Mouse (Mus musculus) embryonic facial prominence, embryonic 11.5 days (tissue): ENCODE results near the gene Nfic. TPM values are rescaled to one million over a fixed set of nuclear protein-coding genes. Genes with fewer than 3 reads are reported as not detected.
A peak's percentile ranks its signal among the peaks of the same experiment; 100 is the strongest.

Experiments used
- ATAC-seq: fragments of 200-750 bp; cut with Nextera tagmentation; replicated peaks from 2 replicates; pipeline ENCODE4 v1.8.0; 2017; ENCODE audit warnings: low read depth; ENCODE audit not compliant: insufficient number of reproducible peaks, low FRiP score, low TSS enrichment
- DNase-seq: peaks from one replicate; pipeline ENCODE4 v3.0.0-alpha.2; 2015; ENCODE audit warnings: low spot score
- H3K27ac ChIP-seq: fragments of 300-500 bp; sonication (generic); replicated peaks from 2 replicates; pipeline ENCODE4 v1.5.1; 2014; ENCODE audit warnings: mild to moderate bottlenecking, low read depth, low read length, control low read depth
- H3K27me3 ChIP-seq: fragments of 300-500 bp; sonication (generic); 2 replicates; pipeline ENCODE4 v1.6.1; 2014; ENCODE audit warnings: mild to moderate bottlenecking, low read length, moderate library complexity, mixed read lengths; ENCODE audit not compliant: control insufficient read depth, insufficient read depth
- H3K36me3 ChIP-seq: fragments of 300-500 bp; sonication (generic); replicated peaks from 2 replicates; pipeline ENCODE4 v1.6.1; 2014; ENCODE audit warnings: low read depth, mild to moderate bottlenecking, low read length, moderate library complexity, mixed read lengths; ENCODE audit not compliant: control insufficient read depth, insufficient read depth
- H3K4me1 ChIP-seq: fragments of 300-500 bp; sonication (generic); 2 replicates; pipeline ENCODE4 v1.6.1; 2014; ENCODE audit warnings: low read length, mixed read lengths; ENCODE audit not compliant: control insufficient read depth, insufficient read depth
- H3K4me2 ChIP-seq: fragments of 300-500 bp; sonication (generic); 2 replicates; pipeline ENCODE4 v1.6.1; 2014; ENCODE audit warnings: low read depth, mild to moderate bottlenecking, control low read depth, low read length, moderate library complexity
- H3K4me3 ChIP-seq: fragments of 300-500 bp; sonication (generic); 2 replicates; pipeline ENCODE4 v1.5.1; 2014; ENCODE audit warnings: low read depth, low read length, control low read depth
- H3K9ac ChIP-seq: fragments of 300-500 bp; sonication (generic); replicated peaks from 2 replicates; pipeline ENCODE4 v1.6.1; 2014; ENCODE audit warnings: mild to moderate bottlenecking, control low read depth, low read length
- H3K9me3 ChIP-seq: fragments of 300-500 bp; sonication (generic); replicated peaks from 2 replicates; pipeline ENCODE4 v1.6.1; 2016; ENCODE audit warnings: mild to moderate bottlenecking, low read length, inconsistent platforms, mixed read lengths; ENCODE audit not compliant: control insufficient read depth
- WGBS: fragments of 180-500 bp; shearing (Covaris S2); extraction: QIAGEN DNeasy Blood & Tissue Kit; methylation state at CpG from one replicate; pipeline ENCODE4 v1.1.7; 2014; 5-methylcytosine and 5-hydroxymethylcytosine counted together
- polyA plus RNA-seq: library from polyadenylated mRNA; unstranded; fragments of >200 nt; fragmentation: Nextera tagmentation; extraction: Ambion mirVana; gene quantifications from 2 replicates; pipeline ENCODE4 v1.2.1, GENCODE M21; 2014

Gene Nfic
- polyA plus RNA-seq, 1 experiment from 2014 or later = 13.1 TPM

DNA sequence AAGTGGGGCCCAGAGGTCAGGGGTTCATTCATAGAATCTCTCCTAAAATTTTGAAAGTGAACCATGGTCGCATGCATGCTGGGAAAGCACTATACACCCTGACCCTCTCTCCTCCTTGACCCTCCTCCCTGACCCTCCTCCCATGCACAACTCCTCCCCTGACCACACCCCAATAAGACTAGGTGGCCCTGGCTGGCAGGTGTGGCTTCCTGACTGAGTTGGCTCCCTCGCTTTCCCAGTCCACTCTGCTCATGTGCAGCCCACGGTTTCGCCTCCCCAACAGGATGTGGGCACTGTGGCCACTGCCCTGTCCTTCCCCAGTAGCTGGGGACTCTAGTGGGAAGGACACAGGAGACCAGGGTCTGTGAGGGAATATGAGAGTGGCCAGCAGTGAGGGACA, 45.1 kb downstream of the Nfic start:
- H3K4me2 ChIP-seq = no peak overlapping the region
- H3K9me3 ChIP-seq = no peaks in the 10 kb centered on the region
- 71% methylated on average over 4 of the region's 4 CpGs for WGBS
- no peak overlapping the region for H3K4me3 ChIP-seq
- no peaks in the 10 kb centered on the region; the same call in 1 of the 2 replicates for H3K27me3 ChIP-seq
- no peak overlapping the region for H3K27ac ChIP-seq
- H3K9ac ChIP-seq = no peak overlapping the region
- peaks cover 17% of the 10 kb centered on the region for H3K4me1 ChIP-seq
- ATAC-seq = no peak
- no peak for DNase-seq
- H3K36me3 ChIP-seq = no peaks in the 10 kb centered on the region; the same call in 1 of the 2 replicates

GRCm38 (mm10) chr10:81409330-81409729, 46.1 kb downstream of the Nfic start:
- no peak for ATAC-seq
- DNase-seq = peak; percentile 49
- no peak overlapping the region for H3K9ac ChIP-seq
- no peaks in the 10 kb centered on the region; the same call in 1 of the 2 replicates for H3K36me3 ChIP-seq
- no peaks in the 10 kb centered on the region; the same call in 1 of the 2 replicates for H3K27me3 ChIP-seq
- H3K4me2 ChIP-seq = no peak overlapping the region
- no peak overlapping the region for H3K4me3 ChIP-seq
- peaks cover 17% of the 10 kb centered on the region for H3K4me1 ChIP-seq
- H3K27ac ChIP-seq = peak overlapping the region; percentile 41; the same call in 1 of the 2 replicates
- WGBS = 10% methylated on average over 8 of the region's 8 CpGs
- no peaks in the 10 kb centered on the region for H3K9me3 ChIP-seq

DNA sequence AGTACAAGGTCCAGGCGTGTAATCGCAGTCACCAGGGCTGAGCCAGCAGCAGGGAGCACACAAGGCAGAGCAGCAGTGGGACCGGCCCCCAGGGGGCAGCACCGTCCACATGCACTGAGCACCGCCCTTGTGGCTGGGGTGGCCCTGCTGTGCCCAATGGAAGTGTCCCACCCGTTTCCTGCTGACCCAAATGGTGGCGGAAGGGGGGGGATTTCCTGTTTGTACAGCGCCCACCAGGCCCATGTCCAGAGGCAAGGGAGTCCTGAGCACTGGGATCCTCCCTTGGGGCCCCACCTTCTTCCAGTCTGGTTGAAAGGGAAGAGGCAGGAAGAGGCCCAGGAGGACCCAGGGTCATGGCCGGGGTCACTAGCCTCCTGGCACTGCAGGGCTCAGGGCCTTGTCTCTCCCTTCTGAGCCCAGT, 46.6 kb downstream of the Nfic start:
- Histone ChIP-seq H3K4me2 (no peak overlapping the region), H3K9me3 (no peaks in the 10 kb centered on the region), H3K4me1 (peaks cover 15% of the 10 kb centered on the region), H3K27ac (peak overlapping the region; percentile 41; the same call in 1 of the 2 replicates), H3K4me3 (no peak overlapping the region), H3K27me3 (peaks cover 2% of the 10 kb centered on the region; the same call in 1 of the 2 replicates), H3K9ac (no peak overlapping the region), H3K36me3 (no peaks in the 10 kb centered on the region; the same call in 1 of the 2 replicates)
- WGBS = 15% methylated on average over 9 of the region's 9 CpGs
- ATAC-seq = peak; percentile 7; the same call in 1 of the 2 replicates
- DNase-seq = peak; percentile 69

DNA sequence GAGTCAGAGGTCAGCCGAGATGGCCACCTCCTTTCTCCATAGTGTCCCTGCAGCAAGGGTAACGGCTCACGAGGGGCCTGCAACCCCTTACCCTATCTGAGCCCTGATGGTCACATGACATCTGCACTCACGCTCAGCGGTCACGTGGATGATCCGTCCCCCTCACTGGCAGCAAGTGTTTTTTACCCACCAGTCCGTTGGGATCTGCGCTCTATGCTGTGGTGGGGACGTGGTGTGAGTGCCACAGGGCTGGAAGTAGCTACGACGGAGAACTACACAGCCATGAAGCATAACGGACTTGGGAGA, 47.1 kb downstream of the Nfic start:
- Histone ChIP-seq H3K9ac (no peak overlapping the region; the same call in 1 of the 2 replicates), H3K36me3 (no peaks in the 10 kb centered on the region; the same call in 1 of the 2 replicates), H3K9me3 (no peaks in the 10 kb centered on the region), H3K27ac (peak overlapping the region; percentile 41; the same call in 1 of the 2 replicates), H3K4me2 (no peak overlapping the region), H3K4me1 (peaks cover 15% of the 10 kb centered on the region), H3K27me3 (peaks cover 2% of the 10 kb centered on the region; the same call in 1 of the 2 replicates), H3K4me3 (no peak overlapping the region)
- DNase-seq = no peak
- no peak for ATAC-seq
- WGBS = 36% methylated on average over 13 of the region's 13 CpGs

GRCm38 (mm10) chr10:81407539-81408423, 47.7 kb downstream of the Nfic start:
- Histone ChIP-seq H3K27me3 (peaks cover 2% of the 10 kb centered on the region; the same call in 1 of the 2 replicates), H3K9me3 (no peaks in the 10 kb centered on the region), H3K4me2 (peak overlapping the region; percentile 43), H3K4me3 (peak overlapping the region; percentile 21; the same call in 1 of the 2 replicates), H3K9ac (peak overlapping the region; percentile 43; the same call in 1 of the 2 replicates), H3K27ac (no peak overlapping the region), H3K4me1 (peaks cover 21% of the 10 kb centered on the region), H3K36me3 (no peaks in the 10 kb centered on the region; the same call in 1 of the 2 replicates)
- DNase-seq = peak; percentile 66
- WGBS = 19% methylated on average over 31 of the region's 31 CpGs
- ATAC-seq = no peak

DNA sequence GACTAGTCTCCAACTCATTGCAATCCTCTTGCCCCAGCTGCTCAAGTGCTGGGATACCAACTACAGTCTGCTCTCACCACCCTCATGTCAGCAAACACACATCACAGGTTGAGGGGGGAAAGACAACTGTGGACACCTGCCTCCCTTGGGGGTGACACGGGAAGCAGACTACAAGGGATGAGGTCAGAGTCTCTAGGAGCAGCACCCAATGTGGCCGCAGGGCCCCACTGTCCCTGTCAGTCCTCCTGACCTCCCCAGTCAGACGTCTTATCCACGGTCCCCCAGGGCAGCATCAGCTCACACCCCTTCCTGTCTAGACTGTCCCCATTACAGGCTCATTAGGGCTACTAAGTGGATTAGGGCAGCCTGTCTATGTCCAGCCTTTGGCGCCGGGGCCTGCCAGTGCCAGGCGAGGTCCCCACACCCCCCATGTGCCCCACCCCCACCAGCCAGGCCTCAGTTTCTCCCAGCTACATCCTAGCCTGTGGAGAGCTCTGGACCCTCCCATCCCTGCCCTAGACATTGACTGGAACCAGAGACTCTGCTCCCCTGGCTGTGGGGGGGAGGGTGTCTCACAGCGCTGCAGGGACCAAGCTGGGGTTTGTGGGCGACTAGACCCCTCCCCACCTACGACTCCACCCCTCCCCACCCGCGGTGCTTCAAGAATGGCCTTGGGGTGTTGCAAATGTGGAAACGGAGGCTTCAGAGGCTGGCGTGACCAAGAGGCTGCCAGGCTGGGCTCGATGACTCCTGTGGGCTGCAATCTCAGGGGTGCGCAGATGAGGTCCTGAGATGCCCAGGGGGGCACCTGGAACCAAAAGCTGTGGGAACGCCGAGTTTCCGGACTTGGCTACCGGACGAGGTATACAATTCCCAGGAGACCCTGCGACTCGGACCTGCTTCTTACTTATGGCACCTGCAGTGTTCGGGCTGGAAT, 48.7 kb downstream of the Nfic start:
- H3K9ac ChIP-seq = peak overlapping the region; percentile 43
- no peaks in the 10 kb centered on the region for H3K9me3 ChIP-seq
- DNase-seq (no peak), ATAC-seq (no peak)
- 20% methylated on average over 24 of the region's 24 CpGs for WGBS
- peak overlapping the region; percentile 21; the same call in 1 of the 2 replicates for H3K4me3 ChIP-seq
- peaks cover 28% of the 10 kb centered on the region for H3K4me1 ChIP-seq
- peak overlapping the region; percentile 43 for H3K4me2 ChIP-seq
- H3K27ac ChIP-seq = 0 out of 2 replicates have a peak overlapping the region, but pooled peaks have one; percentile 20
- H3K27me3 ChIP-seq = peaks cover 2% of the 10 kb centered on the region; the same call in 1 of the 2 replicates
- no peaks in the 10 kb centered on the region; the same call in 1 of the 2 replicates for H3K36me3 ChIP-seq

DNA sequence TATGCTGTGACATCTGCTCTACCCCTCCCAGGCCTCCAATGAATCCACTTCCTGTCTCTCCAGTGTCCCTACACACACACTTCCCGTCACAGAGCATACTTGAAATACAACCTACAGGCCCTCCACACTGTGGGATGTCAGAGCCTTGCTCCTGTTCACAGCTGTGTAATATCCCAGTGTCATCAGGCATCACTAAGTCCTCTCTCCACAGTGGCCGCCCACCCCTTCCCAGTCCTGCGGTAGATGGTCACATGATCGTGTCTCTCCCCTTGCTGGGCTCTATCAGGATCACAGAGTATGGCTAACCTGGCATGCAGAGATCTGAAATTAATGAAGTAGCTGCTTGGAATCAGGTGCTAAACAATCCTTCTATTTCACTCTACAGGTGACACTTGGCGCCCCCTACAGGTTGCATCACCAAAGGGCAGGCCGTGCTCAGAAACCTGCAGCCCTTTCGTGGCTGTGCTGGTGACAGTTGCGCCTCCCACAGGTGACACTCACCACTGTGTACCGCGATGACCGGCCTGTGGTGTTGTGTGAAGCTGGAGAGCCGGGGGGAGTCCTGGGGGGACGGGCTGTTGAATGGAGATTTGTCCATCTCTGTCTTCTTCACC, 49.7 kb downstream of the Nfic start:
- Histone ChIP-seq H3K4me2 (no peak overlapping the region; the same call in 1 of the 2 replicates), H3K36me3 (no peaks in the 10 kb centered on the region), H3K9me3 (no peaks in the 10 kb centered on the region), H3K4me1 (peaks cover 29% of the 10 kb centered on the region), H3K9ac (no peak overlapping the region), H3K27me3 (peaks cover 2% of the 10 kb centered on the region; the same call in 1 of the 2 replicates), H3K4me3 (no peak overlapping the region), H3K27ac (no peak overlapping the region)
- DNase-seq (peak; percentile 64), ATAC-seq (no peak)
- WGBS = 44% methylated on average over 13 of the region's 13 CpGs
